Mouse (Mus musculus) embryo, embryonic 10.5 days (tissue): Measurements from ENCODE around the gene Nod2.
A peak's percentile ranks its signal among the peaks of the same experiment; 100 is the strongest.

Source experiments
- DNase-seq: peaks from one replicate; pipeline ENCODE4 v3.0.0-alpha.2; 2015; ENCODE audit warnings: low spot score

The Nod2 gene

GRCm38 (mm10) chr8:88677071-88677470 is 30.0 kb downstream of the Nod2 start:
- DNase-seq, result no peak

GRCm38 (mm10) chr8:88680566-88680965 is 33.5 kb downstream of the Nod2 start:
- DNase-seq, result no peak

- DNase-seq, result no peak
Measured at GRCm38 (mm10) chr8:88681046-88681445, 33.9 kb downstream of the Nod2 start.

- DNase-seq, result no peak
Measured at GRCm38 (mm10) chr8:88683656-88684289, 36.7 kb downstream of the Nod2 start.

- no peak for DNase-seq
Measured at GRCm38 (mm10) chr8:88686226-88686905, 39.3 kb downstream of the Nod2 start.

GRCm38 (mm10) chr8:88686906-88687235 is 39.8 kb downstream of the Nod2 start:
- no peak for DNase-seq

- no peak for DNase-seq
Measured at GRCm38 (mm10) chr8:88689151-88689550, 42.0 kb downstream of the Nod2 start.

GRCm38 (mm10) chr8:88689891-88690290 is 42.8 kb downstream of the Nod2 start:
- DNase-seq, result no peak

- no peak for DNase-seq
Measured at GRCm38 (mm10) chr8:88691342-88691948, 44.3 kb downstream of the Nod2 start.

GRCm38 (mm10) chr8:88691961-88692360 is 44.8 kb downstream of the Nod2 start:
- no peak for DNase-seq

- no peak for DNase-seq
Measured at GRCm38 (mm10) chr8:88692866-88693265, 45.8 kb downstream of the Nod2 start.

- DNase-seq, result peak; percentile 37
Measured at GRCm38 (mm10) chr8:88693376-88693775, 46.3 kb downstream of the Nod2 start.

- no peak for DNase-seq
Measured at GRCm38 (mm10) chr8:88694291-88694690, 47.2 kb downstream of the Nod2 start.

GRCm38 (mm10) chr8:88696228-88696627 is 49.1 kb downstream of the Nod2 start:
- no peak for DNase-seq

- DNase-seq, result peak; percentile 99
Measured at GRCm38 (mm10) chr8:88696721-88697641, 49.9 kb downstream of the Nod2 start, which contains the start of gene Cyld. TSS of gene Cyld (plus strand) at chr8:88697028.

GRCm38 (mm10) chr8:88697642-88698031 is 50.5 kb downstream of the Nod2 start:
- no peak for DNase-seq

GRCm38 (mm10) chr8:88698048-88698447 is 50.9 kb downstream of the Nod2 start:
- DNase-seq, result no peak

- DNase-seq, result no peak
Measured at GRCm38 (mm10) chr8:88701611-88702010, 54.5 kb downstream of the Nod2 start.

GRCm38 (mm10) chr8:88702816-88703215 is 55.7 kb downstream of the Nod2 start:
- DNase-seq, result no peak

GRCm38 (mm10) chr8:88723256-88723963 is 76.3 kb downstream of the Nod2 start:
- no peak for DNase-seq
